Mouse (Mus musculus) bone marrow macrophage, adult 2 months (primary cell): Measurements from ENCODE around the gene Tmem88.

Experiments used
- CTCF ChIP-seq: IDR thresholded peaks from 2 replicates; pipeline ENCODE4 v1.5.1; 2012; ENCODE audit warnings: low read depth, mild to moderate bottlenecking, low read length, moderate library complexity
- POLR2A ChIP-seq: IDR thresholded peaks from 2 replicates; pipeline ENCODE4 v1.6.1; 2012; ENCODE audit warnings: mild to moderate bottlenecking, low read depth, low read length, borderline replicate concordance

- TF ChIP-seq CTCF (no peak), POLR2A (no peak)
Observed at GRCm38 (mm10) chr11:69404595-69405396, 6.8 kb upstream of the Tmem88 start.
